Mouse (Mus musculus) fat pad, adult 2 months (tissue): ENCODE results near the gene 1700125H20Rik.

ENCODE experiments used
- DNase-seq: peaks from one replicate; pipeline ENCODE4 v3.0.0-alpha.2; 2011; ENCODE audit warnings: low read depth, low spot score; ENCODE audit errors: extremely low read depth

Gene 1700125H20Rik

GRCm38 (mm10) chr11:85183284-85183779, 13.1 kb downstream of the 1700125H20Rik start:
- DNase-seq = no peak

GRCm38 (mm10) chr11:85184082-85184481, 13.9 kb downstream of the 1700125H20Rik start:
- DNase-seq = no peak

- DNase-seq = no peak
Observed at GRCm38 (mm10) chr11:85184839-85185238, 14.6 kb downstream of the 1700125H20Rik start.

DNA sequence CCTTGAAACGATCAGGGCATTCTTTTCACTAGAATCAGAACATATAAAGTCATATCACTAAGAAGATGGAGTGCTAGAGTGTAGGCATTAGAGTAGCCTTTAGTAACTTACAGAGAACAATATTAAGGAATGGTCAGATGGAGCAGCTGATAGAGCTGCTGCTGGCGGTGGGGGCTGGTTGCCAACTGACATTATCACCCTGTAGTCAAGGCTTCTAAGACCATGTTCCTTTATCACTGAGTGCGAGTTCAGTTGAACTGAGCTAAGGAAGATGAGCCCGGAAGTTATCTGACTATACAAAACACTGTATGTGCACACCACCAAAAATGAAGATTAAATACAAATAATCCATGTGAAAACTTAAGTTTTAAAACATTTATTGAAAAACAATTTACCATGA, 18.9 kb downstream of the 1700125H20Rik start:
- DNase-seq = no peak

GRCm38 (mm10) chr11:85190741-85191140, 20.5 kb downstream of the 1700125H20Rik start:
- DNase-seq = no peak

- no peak for DNase-seq
Observed at GRCm38 (mm10) chr11:85194206-85194605, 24.0 kb downstream of the 1700125H20Rik start.

GRCm38 (mm10) chr11:85196046-85196445, 25.8 kb downstream of the 1700125H20Rik start:
- no peak for DNase-seq

- no peak for DNase-seq
Observed at GRCm38 (mm10) chr11:85198906-85199305, 28.7 kb downstream of the 1700125H20Rik start.

DNA sequence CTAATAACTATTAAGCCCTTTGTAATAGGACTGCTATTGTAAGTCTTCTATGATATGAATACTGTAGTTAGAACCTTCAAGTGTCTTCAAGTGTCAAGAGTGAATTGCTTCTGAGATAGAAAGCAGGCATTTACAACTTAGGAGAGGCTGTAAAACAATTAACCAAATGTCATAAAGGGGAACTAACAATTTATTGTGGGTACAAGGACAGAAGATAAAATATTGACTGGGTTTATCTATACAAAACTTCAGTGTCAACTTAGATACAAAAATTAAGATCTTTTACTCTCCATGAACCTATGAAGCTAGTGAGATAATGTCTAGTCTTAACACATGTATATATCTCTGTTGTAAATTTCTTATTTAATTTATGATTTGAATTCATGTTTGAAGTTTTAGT, 36.0 kb downstream of the 1700125H20Rik start:
- no peak for DNase-seq

GRCm38 (mm10) chr11:85211151-85211550, 40.9 kb downstream of the 1700125H20Rik start:
- no peak for DNase-seq

DNA sequence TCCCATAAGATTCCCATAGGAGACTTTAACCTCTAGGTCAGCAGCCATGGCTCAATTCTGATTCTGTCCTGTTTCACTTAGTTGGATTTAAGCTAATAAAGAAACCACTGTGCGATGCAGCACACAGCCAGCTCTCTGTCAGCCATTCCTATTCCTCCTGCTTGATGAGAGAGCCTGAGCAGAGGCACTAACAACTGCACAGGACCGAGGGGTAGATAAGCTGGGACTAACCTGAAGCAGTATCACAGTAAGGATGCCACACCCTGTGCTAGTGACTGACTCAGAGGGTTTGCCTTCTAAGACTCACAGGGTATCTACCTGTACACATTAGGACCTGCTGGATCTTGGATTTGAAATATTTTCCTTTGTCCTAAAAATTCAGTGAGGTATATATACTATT, 43.0 kb downstream of the 1700125H20Rik start:
- no peak for DNase-seq

GRCm38 (mm10) chr11:85214679-85215078, 44.5 kb downstream of the 1700125H20Rik start:
- DNase-seq = no peak

GRCm38 (mm10) chr11:85219014-85219413, 48.8 kb downstream of the 1700125H20Rik start:
- no peak for DNase-seq

GRCm38 (mm10) chr11:85222561-85222960, 52.4 kb downstream of the 1700125H20Rik start:
- no peak for DNase-seq

DNA sequence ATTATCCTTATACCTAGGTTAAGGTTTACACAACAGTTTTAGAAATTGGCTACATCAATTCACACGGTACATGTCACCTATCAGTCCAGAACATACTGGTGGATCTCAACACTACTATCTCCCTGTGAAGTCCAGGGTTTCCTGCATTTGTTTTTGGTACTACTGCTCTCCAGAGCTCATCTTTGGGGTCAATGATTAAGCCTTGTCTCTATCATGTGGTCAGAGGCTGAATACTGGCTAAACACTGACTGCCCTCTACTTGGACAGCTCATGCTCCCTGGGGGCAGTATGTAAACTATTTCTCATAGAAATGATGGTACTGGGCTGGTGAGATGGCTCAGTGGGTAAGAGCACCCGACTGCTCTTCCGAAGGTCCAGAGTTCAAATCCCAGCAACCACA, 53.0 kb downstream of the 1700125H20Rik start:
- DNase-seq = no peak
